Mouse (Mus musculus): ENCODE results near the gene Optn. TPM values are rescaled to one million over a fixed set of nuclear protein-coding genes. Genes with fewer than 3 reads are reported as not detected.

Optn gene
- total RNA-seq, 2 experiments from 2014 or later = 66.8 to 73.0 TPM

GRCm38 (mm10) chr2:5064247-5064646, 396 bp upstream of the Optn start:
- intact Hi-C loops (cut with DNase I) = no loop called here
- no peak for DNase-seq

GRCm38 (mm10) chr2:5062496-5063298, 1.2 kb downstream of the Optn start:
- intact Hi-C loops (cut with DNase I) = no loop called here
- DNase-seq = no peak

- DNase-seq = no peak
- intact Hi-C loops (cut with DNase I) = no loop called here
These were observed 2.6 kb downstream of the Optn start for GRCm38 (mm10) chr2:5061133-5061708.

- no peak for DNase-seq
- intact Hi-C loops (cut with DNase I) = no loop called here
These were observed 3.9 kb downstream of the Optn start for GRCm38 (mm10) chr2:5059997-5060396.

GRCm38 (mm10) chr2:5058436-5058835, 5.4 kb downstream of the Optn start:
- intact Hi-C loops (cut with DNase I) = no loop called here
- DNase-seq = no peak

- intact Hi-C loops (cut with DNase I) = no loop called here
- no peak for DNase-seq
These were observed 13.3 kb downstream of the Optn start for GRCm38 (mm10) chr2:5050562-5050961.

- no peak for DNase-seq
- intact Hi-C loops (cut with DNase I) = no loop called here
These were observed 16.8 kb downstream of the Optn start for GRCm38 (mm10) chr2:5047016-5047415.

- intact Hi-C loops (cut with DNase I) = no loop called here
- DNase-seq = no peak
These were observed 18.4 kb downstream of the Optn start for GRCm38 (mm10) chr2:5045269-5045965.

- DNase-seq = no peak
- intact Hi-C loops (cut with DNase I) = no loop called here
These were observed 19.5 kb downstream of the Optn start for GRCm38 (mm10) chr2:5044321-5044720.

- intact Hi-C loops (cut with DNase I) = no loop called here
- no peak for DNase-seq
These were observed 20.4 kb downstream of the Optn start for GRCm38 (mm10) chr2:5043476-5043761.

GRCm38 (mm10) chr2:5042616-5043475, 21.0 kb downstream of the Optn start:
- DNase-seq = peak; percentile 21 to 28
- intact Hi-C loops (cut with DNase I) = no loop called here

GRCm38 (mm10) chr2:5041854-5042253, 22.0 kb downstream of the Optn start:
- no peak for DNase-seq
- intact Hi-C loops (cut with DNase I) = no loop called here

GRCm38 (mm10) chr2:5040281-5041161, 23.3 kb downstream of the Optn start:
- intact Hi-C loops (cut with DNase I) = no loop called here
- DNase-seq = no peak

- intact Hi-C loops (cut with DNase I) = no loop called here
- DNase-seq = no peak
These were observed 24.3 kb downstream of the Optn start for GRCm38 (mm10) chr2:5039350-5040170.

- no peak for DNase-seq
- intact Hi-C loops (cut with DNase I) = no loop called here
These were observed 25.5 kb downstream of the Optn start for GRCm38 (mm10) chr2:5038320-5038719.

GRCm38 (mm10) chr2:5037390-5037789, 26.5 kb downstream of the Optn start:
- no peak for DNase-seq
- intact Hi-C loops (cut with DNase I) = no loop called here

GRCm38 (mm10) chr2:5036411-5037076, 27.3 kb downstream of the Optn start:
- intact Hi-C loops (cut with DNase I) = no loop called here
- no peak for DNase-seq

- DNase-seq = no peak
- intact Hi-C loops (cut with DNase I) = no loop called here
These were observed 28.6 kb downstream of the Optn start for GRCm38 (mm10) chr2:5035241-5035640.

- no peak for DNase-seq
- intact Hi-C loops (cut with DNase I) = no loop called here
These were observed 29.1 kb downstream of the Optn start for GRCm38 (mm10) chr2:5034801-5035200.

Data from gastrocnemius, postnatal 36 days (tissue).